In genomic region chr13:98963612-98964011, GRCm38 (mm10) we compare ENCODE assay signal across 33 mouse cellular contexts. TPM values are rescaled to one million over a fixed set of nuclear protein-coding genes. Genes with fewer than 3 reads are reported as not detected.
"Had no signal": no experiment of that assay in that cellular context is flagged by ENCODE, and none has a peak within 500 bp of the region (broad histone marks: within the 10 kb centered on the region; RNA-seq: fewer than 3 reads in every experiment).

No protein-coding gene starts in this region.

- H3K27me3 ChIP-seq: heart, embryonic 13.5 days; heart, embryonic 15.5 days; hindbrain, embryonic 12.5 days; intestine, embryonic 15.5 days; limb, embryonic 12.5 days; liver, embryonic 13.5 days; liver, embryonic 15.5 days had no signal

- H3K4me2 ChIP-seq: heart, embryonic 11.5 days; heart, embryonic 13.5 days; heart, embryonic 15.5 days; hindbrain, embryonic 12.5 days; hindbrain, embryonic 14.5 days; intestine, embryonic 15.5 days; limb, embryonic 12.5 days; liver, embryonic 11.5 days; liver, embryonic 13.5 days; liver, embryonic 15.5 days had no signal

- ATAC-seq: hindbrain, embryonic 16.5 days; inflammation-experienced regulatory T-cells, adult 6 months; intestine, embryonic 15.5 days; intestine, postnatal 0 days; liver, postnatal 0 days had no signal

- H3K9me3 ChIP-seq: heart, embryonic 13.5 days; heart, embryonic 15.5 days; hindbrain, embryonic 10.5 days; hindbrain, embryonic 12.5 days; intestine, embryonic 15.5 days; limb, embryonic 10.5 days; limb, embryonic 12.5 days; liver, embryonic 13.5 days; liver, embryonic 15.5 days had no signal

- H3K36me3 ChIP-seq: heart, embryonic 13.5 days; heart, embryonic 15.5 days; hindbrain, embryonic 10.5 days; hindbrain, embryonic 12.5 days; intestine, embryonic 15.5 days; limb, embryonic 10.5 days; limb, embryonic 12.5 days; liver, embryonic 13.5 days; liver, embryonic 15.5 days had no signal

- H3K27ac ChIP-seq: heart, adult 2 months; heart, embryonic 13.5 days; heart, embryonic 15.5 days; hindbrain, embryonic 10.5 days; hindbrain, embryonic 12.5 days; hindbrain, embryonic 14.5 days; intestine, embryonic 15.5 days; layer of hippocampus, adult 2 months; left cerebral cortex, adult 2 months; limb, embryonic 10.5 days; limb, embryonic 12.5 days; liver, embryonic 13.5 days; liver, embryonic 15.5 days had no signal

- DNase-seq: gastrocnemius, postnatal 14 days; gastrocnemius, postnatal 36 days; heart, adult 2 months; heart, postnatal 14 days; heart, postnatal 4 days; liver; liver, embryonic 13.5 days; liver, postnatal 0 days; lung, adult 2 months had no signal

- H3K9ac ChIP-seq: heart, embryonic 13.5 days; heart, embryonic 15.5 days; hindbrain, embryonic 12.5 days; hindbrain, embryonic 14.5 days; intestine, embryonic 15.5 days; limb, embryonic 12.5 days; liver, embryonic 13.5 days; liver, embryonic 15.5 days; liver, postnatal 0 days had no signal

- H3K4me1 ChIP-seq: hindbrain, embryonic 12.5 days; intestine, embryonic 15.5 days; limb, embryonic 10.5 days; limb, embryonic 12.5 days had no signal

- H3K4me3 ChIP-seq: heart, adult 2 months; heart, embryonic 13.5 days; heart, embryonic 15.5 days; hindbrain, embryonic 10.5 days; hindbrain, embryonic 12.5 days; intestine, embryonic 15.5 days; layer of hippocampus, adult 2 months; left cerebral cortex, adult 2 months; limb, embryonic 10.5 days; limb, embryonic 12.5 days; liver, embryonic 13.5 days; liver, embryonic 15.5 days had no signal

RNA-seq across cellular contexts. Expression of gene 1700024P04Rik, which starts 20.8 kb away (rescaled TPM):
- total RNA-seq: gastrocnemius, adult 18-20 months; gastrocnemius, adult 8-10 months; gastrocnemius, postnatal 14 days; gastrocnemius, postnatal 36 days; heart, adult 2 months; heart, postnatal 14 days; heart, postnatal 4 days; layer of hippocampus, adult 2 months; layer of hippocampus, postnatal 10 days; layer of hippocampus, postnatal 25 days; left cerebral cortex, adult 2 months; left cerebral cortex, postnatal 14 days; left cerebral cortex, postnatal 36 days had no signal
- polyA plus RNA-seq: heart, adult 2 months; heart, embryonic 11.5 days; heart, embryonic 13.5 days; heart, embryonic 15.5 days; heart, postnatal 0 days; hindbrain, embryonic 10.5 days; hindbrain, embryonic 12.5 days; hindbrain, embryonic 14.5 days; hindbrain, embryonic 16.5 days; inflammation-experienced regulatory T-cells, adult 6 months; intestine, embryonic 15.5 days; intestine, postnatal 0 days; limb, embryonic 10.5 days; limb, embryonic 12.5 days; limb, embryonic 14.5 days; liver, embryonic 11.5 days; liver, embryonic 13.5 days; liver, embryonic 15.5 days; liver, postnatal 0 days; lung, adult 2 months had no signal
